Mouse (Mus musculus) liver, postnatal 0 days (tissue): ENCODE results near the gene Dcaf15. TPM values are rescaled to one million over a fixed set of nuclear protein-coding genes. Genes with fewer than 3 reads are reported as not detected.

Source experiments
- ATAC-seq: fragments of 200-750 bp; cut with Nextera tagmentation; 2 replicates; pipeline ENCODE4 v1.8.0; 2017; ENCODE audit warnings: mild to moderate bottlenecking, moderate library complexity
- DNase-seq: peaks from one replicate; pipeline ENCODE4 v3.0.0-alpha.2; 2016
- H3K27ac ChIP-seq: fragments of 300-500 bp; sonication (generic); 2 replicates; pipeline ENCODE4 v1.5.1; 2014; ENCODE audit warnings: antibody characterized with exemption, moderate library complexity, mild to moderate bottlenecking, low read depth
- H3K27me3 ChIP-seq: fragments of 300-500 bp; sonication (generic); 2 replicates; pipeline ENCODE4 v1.6.1; 2014; ENCODE audit warnings: low read length, control low read depth, mixed read lengths; ENCODE audit not compliant: insufficient read depth
- H3K36me3 ChIP-seq: fragments of 300-500 bp; sonication (generic); replicated peaks from 2 replicates; pipeline ENCODE4 v1.6.1; 2014; ENCODE audit warnings: mild to moderate bottlenecking, control low read depth, low read length, moderate library complexity, mixed read lengths; ENCODE audit not compliant: insufficient read depth
- H3K4me1 ChIP-seq: fragments of 300-500 bp; sonication (generic); 2 replicates; pipeline ENCODE4 v1.6.1; 2014; ENCODE audit warnings: antibody characterized with exemption, mild to moderate bottlenecking, control low read depth; ENCODE audit not compliant: insufficient read depth
- H3K4me2 ChIP-seq: fragments of 300-500 bp; sonication (generic); 2 replicates; pipeline ENCODE4 v1.6.1; 2014; ENCODE audit warnings: low read depth, mild to moderate bottlenecking, low read length, moderate library complexity, mixed read lengths
- H3K4me3 ChIP-seq: fragments of 300-500 bp; sonication (generic); 2 replicates; pipeline ENCODE4 v1.5.1; 2014; ENCODE audit warnings: low read depth, low read length
- H3K9ac ChIP-seq: fragments of 300-500 bp; sonication (generic); replicated peaks from 2 replicates; pipeline ENCODE4 v1.6.1; 2014; ENCODE audit warnings: mild to moderate bottlenecking, moderate library complexity
- H3K9me3 ChIP-seq: fragments of 300-500 bp; sonication (generic); 2 replicates; pipeline ENCODE4 v1.6.1; 2016; ENCODE audit warnings: mild to moderate bottlenecking, control low read depth, low read length, mixed read lengths
- CTCF ChIP-seq: sonication (generic); IDR thresholded peaks from 2 replicates; pipeline ENCODE4 v1.5.1; 2016; ENCODE audit warnings: antibody characterized with exemption, low read depth
- EP300 ChIP-seq: IDR thresholded peaks from 2 replicates; pipeline ENCODE4 v1.6.1; 2016; ENCODE audit warnings: antibody characterized with exemption, low read depth, mild to moderate bottlenecking
- WGBS: fragments of 180-500 bp; shearing (Covaris S2); extraction: QIAGEN DNeasy Blood & Tissue Kit; methylation state at CpG from one replicate; pipeline ENCODE4 v1.1.7; 2014; ENCODE audit not compliant: insufficient replicate concordance; 5-methylcytosine and 5-hydroxymethylcytosine counted together
- polyA plus RNA-seq: library from polyadenylated mRNA; unstranded; fragments of >200 nt; fragmentation: Nextera tagmentation; extraction: Ambion mirVana; gene quantifications from 2 replicates; pipeline ENCODE4 v1.2.1, GENCODE M21; 2015

Gene Dcaf15
- polyA plus RNA-seq, 1 experiment from 2014 or later, result 2.8 TPM

DNA sequence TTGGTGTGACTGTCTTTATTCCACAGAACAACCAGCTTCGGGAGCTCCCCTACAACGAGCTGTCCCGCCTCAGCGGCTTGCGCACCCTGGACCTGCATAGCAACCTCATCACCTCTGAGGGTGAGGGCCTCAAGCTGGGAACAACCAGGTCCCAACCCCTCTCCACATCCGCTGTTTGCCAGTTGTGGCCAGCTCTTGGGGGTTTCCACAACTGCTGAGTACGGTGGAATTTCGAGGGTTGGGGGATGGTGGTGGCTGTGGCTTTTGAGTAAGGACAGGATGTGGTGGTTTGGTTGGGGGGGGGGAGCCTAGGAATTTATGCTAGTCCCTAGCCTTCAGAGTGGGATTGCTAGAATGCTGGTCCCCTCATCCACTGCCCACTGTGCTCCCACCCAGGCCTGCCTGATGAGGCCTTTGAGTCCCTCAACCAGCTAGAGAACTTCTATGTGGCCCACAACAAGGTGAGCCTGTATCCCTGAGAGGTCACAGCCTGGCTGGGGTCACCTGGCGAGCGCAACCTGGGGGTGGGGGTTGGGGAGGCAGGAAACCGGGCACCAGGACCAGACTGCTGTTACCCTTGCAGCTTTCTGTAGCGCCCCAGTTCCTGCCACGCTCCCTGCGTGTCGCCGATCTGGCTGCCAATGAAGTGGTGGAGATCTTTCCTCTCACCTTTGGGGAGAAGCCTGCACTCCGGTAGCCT is 22.8 kb upstream of the Dcaf15 start:
- TF ChIP-seq EP300 (no peak), CTCF (no peak)
- Histone ChIP-seq H3K9ac (no peak overlapping the region), H3K27ac (no peak overlapping the region), H3K27me3 (no peaks in the 10 kb centered on the region), H3K36me3 (0 out of 2 replicates have a peak, but pooled peaks cover 2% of the 10 kb centered on the region), H3K4me3 (no peak overlapping the region), H3K4me1 (no peaks in the 10 kb centered on the region), H3K9me3 (no peaks in the 10 kb centered on the region), H3K4me2 (no peak overlapping the region)
- 44% methylated on average over 17 of the region's 17 CpGs for WGBS
- DNase-seq (no peak), ATAC-seq (no peak; the same call in 1 of the 2 replicates)

DNA sequence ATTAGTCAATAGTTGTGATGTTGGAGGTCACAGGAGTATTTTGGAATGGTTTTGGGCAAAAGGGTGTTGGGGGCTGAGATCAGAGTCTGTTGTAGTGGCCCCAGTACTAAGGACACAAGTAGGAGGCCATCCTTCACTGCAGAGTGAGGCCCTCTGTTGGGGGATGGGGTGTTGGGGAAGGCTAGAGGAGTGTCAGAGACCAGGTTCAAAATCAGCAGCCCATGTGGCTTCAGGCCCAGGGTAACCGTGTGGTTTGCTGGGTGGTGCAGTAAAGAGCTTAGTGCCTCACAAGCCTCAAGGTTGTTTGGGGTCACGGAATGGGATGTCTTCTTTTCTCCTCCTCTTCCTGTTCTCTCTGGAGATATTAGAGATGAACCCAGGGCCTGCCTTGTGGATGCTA is 22.2 kb upstream of the Dcaf15 start:
- H3K4me2 ChIP-seq, result no peak overlapping the region
- H3K4me1 ChIP-seq, result no peaks in the 10 kb centered on the region
- no peak for TF ChIP-seq CTCF
- no peak for TF ChIP-seq EP300
- no peaks in the 10 kb centered on the region for H3K36me3 ChIP-seq
- H3K9ac ChIP-seq, result no peak overlapping the region
- 47% methylated on average over 2 of the region's 2 CpGs for WGBS
- DNase-seq (no peak), ATAC-seq (no peak)
- no peaks in the 10 kb centered on the region for H3K9me3 ChIP-seq
- H3K4me3 ChIP-seq, result no peak overlapping the region
- H3K27me3 ChIP-seq, result no peaks in the 10 kb centered on the region
- H3K27ac ChIP-seq, result no peak overlapping the region

DNA sequence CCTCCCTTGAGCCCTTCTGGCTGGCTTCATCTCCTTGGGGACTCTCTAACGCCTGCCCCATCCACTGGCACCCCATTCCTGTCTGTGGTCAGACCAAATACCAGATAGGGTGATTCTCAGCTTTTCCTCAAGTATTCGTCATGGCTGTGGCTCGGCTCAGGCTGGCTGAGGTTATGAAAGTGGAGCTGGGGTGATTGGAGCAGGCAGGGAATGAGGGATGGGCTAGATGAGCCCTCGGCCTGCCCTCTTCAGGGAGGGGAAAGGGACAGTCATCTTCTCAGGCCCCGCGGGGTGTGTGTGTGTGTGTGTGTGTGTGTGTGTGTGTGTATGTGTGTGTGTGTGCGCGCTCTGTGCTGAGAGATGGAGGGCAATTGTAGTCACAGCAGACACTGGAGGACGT is 21.1 kb upstream of the Dcaf15 start, which contains the start of gene Podnl1:
Gene Podnl1, plus strand, starts transcription at position 334 of the 400 bp plus-strand sequence.
- no peaks in the 10 kb centered on the region for H3K36me3 ChIP-seq
- no peak within 1 kb of the TSS for H3K4me2 ChIP-seq
- no peak within 1 kb of the TSS for H3K27ac ChIP-seq
- H3K4me1 ChIP-seq, result no peaks in the 10 kb centered on the region
- no peaks in the 10 kb centered on the region for H3K9me3 ChIP-seq
- WGBS, result 63% methylated on average over 9 of the region's 9 CpGs
- no peak for ATAC-seq
- no peak within 1 kb of the TSS for H3K9ac ChIP-seq
- DNase-seq, result no peak
- TF ChIP-seq CTCF, result no peak
- TF ChIP-seq EP300, result no peak
- no peak within 1 kb of the TSS for H3K4me3 ChIP-seq
- H3K27me3 ChIP-seq, result no peaks in the 10 kb centered on the region

DNA sequence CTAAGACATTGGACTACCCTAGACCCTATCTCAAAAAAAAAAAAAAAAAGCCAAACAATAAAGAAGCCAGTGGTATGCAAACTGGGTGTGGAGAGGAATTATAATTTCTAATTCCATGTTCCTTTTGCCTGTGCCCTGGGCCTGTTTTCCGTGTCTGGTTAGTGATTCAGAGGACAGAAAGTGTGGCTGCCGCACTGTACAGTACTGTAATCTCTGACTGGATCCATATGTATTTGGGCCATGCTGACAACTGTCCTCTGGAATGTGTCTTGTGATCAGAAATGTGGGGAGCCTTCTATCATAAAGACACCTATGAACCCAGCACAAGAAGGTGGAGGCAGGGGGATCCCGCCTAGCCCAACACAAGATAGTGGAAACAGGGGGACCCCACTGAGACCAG is 17.6 kb upstream of the Dcaf15 start:
- 72% methylated on average over 3 of the region's 3 CpGs for WGBS
- Histone ChIP-seq H3K27ac (no peak overlapping the region), H3K27me3 (no peaks in the 10 kb centered on the region), H3K4me2 (no peak overlapping the region), H3K36me3 (no peaks in the 10 kb centered on the region), H3K4me1 (no peaks in the 10 kb centered on the region), H3K4me3 (no peak overlapping the region), H3K9ac (no peak overlapping the region), H3K9me3 (no peaks in the 10 kb centered on the region)
- TF ChIP-seq CTCF (no peak), EP300 (no peak)
- DNase-seq (no peak), ATAC-seq (no peak)

DNA sequence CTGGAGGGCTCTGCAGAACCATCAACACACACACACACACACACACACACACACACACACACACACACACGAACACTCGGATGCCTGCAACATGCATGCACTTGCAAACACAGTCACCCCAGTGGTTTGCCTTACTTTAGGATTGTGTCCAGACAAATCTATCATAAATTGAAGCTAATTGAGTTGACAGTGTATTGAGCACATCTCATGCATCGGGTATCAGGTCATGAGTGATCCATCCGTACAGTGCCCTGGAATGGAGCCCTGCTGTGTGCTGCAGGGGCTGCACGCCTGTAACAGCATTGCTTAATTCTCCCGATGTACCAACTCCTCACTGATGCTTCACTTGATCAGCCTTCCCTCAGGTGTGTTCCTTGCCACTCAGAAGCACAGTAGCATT is 11.1 kb upstream of the Dcaf15 start:
- no peaks in the 10 kb centered on the region for H3K4me1 ChIP-seq
- 81% methylated on average over 6 of the region's 6 CpGs for WGBS
- no peaks in the 10 kb centered on the region for H3K27me3 ChIP-seq
- no peaks in the 10 kb centered on the region for H3K9me3 ChIP-seq
- H3K9ac ChIP-seq, result no peak overlapping the region
- DNase-seq, result no peak
- no peak for ATAC-seq
- no peak overlapping the region for H3K4me2 ChIP-seq
- TF ChIP-seq EP300, result no peak
- TF ChIP-seq CTCF, result no peak
- no peak overlapping the region for H3K4me3 ChIP-seq
- H3K27ac ChIP-seq, result no peak overlapping the region
- H3K36me3 ChIP-seq, result no peaks in the 10 kb centered on the region

DNA sequence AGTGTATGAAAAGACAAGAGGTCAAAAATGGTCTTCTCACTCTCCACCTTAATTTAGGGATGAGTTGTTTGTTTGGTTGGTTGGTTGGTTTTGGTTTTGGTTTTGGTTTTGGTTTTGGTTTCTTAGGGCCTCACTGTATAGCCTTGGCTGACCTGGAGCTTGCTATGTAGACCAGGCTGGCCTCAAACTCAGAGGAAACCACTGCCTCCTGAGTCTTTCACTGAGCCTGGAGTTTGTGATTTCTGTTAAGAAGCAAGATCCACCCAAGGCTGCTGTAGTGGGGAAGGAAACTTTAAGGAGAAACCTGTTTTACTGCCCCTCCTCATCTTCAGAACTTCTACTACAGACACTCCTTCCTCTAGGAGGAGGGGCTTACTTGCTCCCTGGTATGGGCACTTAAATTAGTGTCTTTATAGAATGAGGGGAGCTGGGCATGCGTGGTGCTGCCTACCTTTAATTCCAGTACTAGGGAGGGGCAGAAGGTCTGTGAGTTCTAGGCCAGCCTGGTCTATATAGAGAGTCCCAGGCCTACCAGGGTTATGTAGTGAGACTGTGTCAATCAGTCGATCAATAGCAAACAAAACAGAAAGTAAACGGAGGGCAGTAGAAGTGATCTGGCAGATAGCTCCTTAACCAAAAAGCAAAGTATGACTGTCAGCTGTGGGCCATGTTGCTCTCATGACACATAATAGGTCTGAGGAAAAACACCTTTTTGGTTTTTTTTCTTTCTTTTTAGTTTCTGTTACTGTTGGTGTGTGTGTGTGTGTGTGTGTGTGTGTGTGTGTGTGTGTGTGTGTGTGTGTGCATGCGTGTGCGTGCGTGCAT is 1.9 kb upstream of the Dcaf15 start:
- DNase-seq, result no peak
- no peak for TF ChIP-seq CTCF
- no peak for TF ChIP-seq EP300
- ATAC-seq, result no peak
- Histone ChIP-seq H3K4me1 (peaks cover 23% of the 10 kb centered on the region), H3K4me2 (no peak overlapping the region), H3K4me3 (no peak overlapping the region), H3K36me3 (no peaks in the 10 kb centered on the region), H3K27ac (no peak overlapping the region), H3K27me3 (no peaks in the 10 kb centered on the region), H3K9me3 (no peaks in the 10 kb centered on the region), H3K9ac (no peak overlapping the region)
- 86% methylated on average over 6 of the region's 6 CpGs for WGBS
